Mouse (Mus musculus) cortical plate, adult 2 months (tissue): ENCODE measurements at regions not wholly inside any gene's neighbourhood (a gene's known extent, or its start where the extent isn't known, plus 50 kb on each side); places are given as distances from the start of the nearest gene placed in this dataset.

Source experiments
- CTCF ChIP-seq: fragments of 200-500 bp; IDR thresholded peaks from 2 replicates; pipeline ENCODE4 v1.5.1; 2011; ENCODE audit warnings: mild to moderate bottlenecking, control low read depth, low read length; ENCODE audit not compliant: insufficient read depth; ENCODE audit errors: extremely low read depth
- POLR2A ChIP-seq: fragments of 200-500 bp; IDR thresholded peaks from 2 replicates; pipeline ENCODE4 v1.6.1; 2011; ENCODE audit warnings: mild to moderate bottlenecking, low read length, control low read depth; ENCODE audit not compliant: insufficient read depth; ENCODE audit errors: extremely low read depth

- no peak for TF ChIP-seq POLR2A
- TF ChIP-seq CTCF: no peak
Measured at GRCm38 (mm10) chr3:41200026-41200425, 117.2 kb upstream of the Pgrmc2 start.
